23 mouse cellular contexts compared by ENCODE assay signal in the genomic region with DNA sequence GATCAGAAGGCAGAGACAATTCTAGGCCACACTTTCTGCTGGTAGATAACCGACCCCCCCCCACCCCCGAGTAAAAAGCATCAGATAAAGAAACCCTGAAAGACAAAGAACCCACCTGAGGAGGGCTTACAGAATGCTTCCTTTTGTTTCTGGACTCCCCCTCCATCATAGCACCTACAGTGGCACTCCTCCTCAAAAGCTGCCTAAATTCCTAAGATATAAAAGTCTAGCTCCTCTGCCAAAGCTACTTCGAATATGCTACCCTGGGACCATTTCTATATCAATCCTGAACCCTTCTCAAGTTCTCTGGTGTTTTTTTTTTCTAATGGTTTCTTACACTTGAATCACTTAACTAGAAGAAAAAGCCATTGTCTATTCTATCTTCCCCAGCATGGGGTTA. TPM values are rescaled to one million over a fixed set of nuclear protein-coding genes. Genes with fewer than 3 reads are reported as not detected.
DNase-seq lines count a peak whose midpoint lies in the region; ATAC-seq and TF ChIP-seq lines count a peak whose summit lies in the region.
"Had no signal": no experiment of that assay in that cellular context is flagged by ENCODE, and none has a peak within 500 bp of the region (broad histone marks: within the 10 kb centered on the region; RNA-seq: fewer than 3 reads in every experiment).

No protein-coding gene starts in this region.

- no peak overlapping the region for H3K4me3 ChIP-seq in cortical plate, adult 2 months (ENCODE audit: insufficient read depth, low read length)

- intact Hi-C loops in gastrocnemius, postnatal 36 days (cut with DNase I) = no loop called here

- no peak for TF ChIP-seq POLR2A in cortical plate, adult 2 months (IDR thresholded peaks at IDR 0.05; ENCODE audit: extremely low read depth, insufficient read depth, low read length)

- ATAC-seq in frontal cortex, adult (ENCODE audit: low TSS enrichment) = peak; percentile 78
- ATAC-seq: activated CD4-positive, CD25-positive, alpha-beta regulatory T cell, adult 4 months; CD4-positive, CD25-positive, alpha-beta regulatory T cell, adult 4 months; Patski had no signal

- no peak for TF ChIP-seq CTCF in cortical plate, adult 2 months (IDR thresholded peaks at IDR 0.05; ENCODE audit: extremely low read depth, insufficient read depth, low read length)

- peak overlapping the region; percentile 37; the same call in 1 of the 2 replicates for H3K27ac ChIP-seq in cortical plate, adult 2 months (ENCODE audit: insufficient read depth, low read length)

- no peak for DNase-seq in frontal cortex, postnatal 14 days (ENCODE audit: low spot score in 2 of 2)
- DNase-seq in brain, adult 2 months (ENCODE audit: low read depth, low spot score) = peak; percentile 51
- DNase-seq in right cerebral cortex, adult 18-20 months = no peak
- DNase-seq in gastrocnemius, postnatal 36 days = no peak
- DNase-seq: adrenal gland, adult 2 months; adrenal gland, adult 8-10 months; adrenal gland, postnatal 10 days; adrenal gland, postnatal 14 days; adrenal gland, postnatal 25 days; adrenal gland, postnatal 36 days; B cell, adult 2 months; cerebellum, adult 11 months; cerebellum, adult 11-12 months; cerebellum, adult 18-20 months; cerebellum, adult 2 months had no signal

- H3K4me1 ChIP-seq in cortical plate, adult 2 months (ENCODE audit: control insufficient read depth, insufficient read depth, low read length) = peaks cover 2% of the 10 kb centered on the region; the same call in 1 of the 2 replicates

RNA-seq across cellular contexts. Expression of a gene that starts 9.1 kb away (rescaled TPM):
- polyA plus RNA-seq in cortical plate, adult 2 months (2012; rRNA removed) = 380 and 423 TPM in 2 replicates
- total RNA-seq in gastrocnemius, postnatal 36 days (2021) = 1 to 10 TPM; 6.1 TPM
- total RNA-seq: CH12.LX, G1E, MEL had no signal
- polyA plus RNA-seq: activated CD4-positive, CD25-positive, alpha-beta regulatory T cell, adult 4 months; CD4-positive, CD25-positive, alpha-beta regulatory T cell, adult 4 months; G1E had no signal
